Mouse (Mus musculus) kidney, postnatal 0 days (tissue): ENCODE results near the gene Med1. TPM values are rescaled to one million over a fixed set of nuclear protein-coding genes. Genes with fewer than 3 reads are reported as not detected.
A peak's percentile ranks its signal among the peaks of the same experiment; 100 is the strongest.

Source experiments
- ATAC-seq: fragments of 200-750 bp; cut with Nextera tagmentation; replicated peaks from 2 replicates; pipeline ENCODE4 v1.8.0; 2017; ENCODE audit warnings: low read depth, moderate number of reproducible peaks, moderate TSS enrichment, moderate library complexity; ENCODE audit not compliant: low FRiP score
- DNase-seq: peaks from one replicate; pipeline ENCODE4 v3.0.0-alpha.2; 2016; ENCODE audit warnings: low spot score
- H3K27ac ChIP-seq: fragments of 300-500 bp; sonication (generic); 2 replicates; pipeline ENCODE4 v1.5.1; 2014; ENCODE audit warnings: mild to moderate bottlenecking
- H3K27me3 ChIP-seq: fragments of 300-500 bp; sonication (generic); 2 replicates; pipeline ENCODE4 v1.6.1; 2014; ENCODE audit warnings: low read length, mixed read lengths; ENCODE audit not compliant: insufficient read depth
- H3K36me3 ChIP-seq: fragments of 300-500 bp; sonication (generic); 2 replicates; pipeline ENCODE4 v1.6.1; 2014; ENCODE audit warnings: low read length, mixed read lengths; ENCODE audit not compliant: insufficient read depth
- H3K4me1 ChIP-seq: fragments of 300-500 bp; sonication (generic); replicated peaks from 2 replicates; pipeline ENCODE4 v1.6.1; 2014; ENCODE audit warnings: antibody characterized with exemption, low read length, mixed read lengths; ENCODE audit not compliant: insufficient read depth
- H3K4me2 ChIP-seq: fragments of 300-500 bp; sonication (generic); 2 replicates; pipeline ENCODE4 v1.6.1; 2014; ENCODE audit warnings: mild to moderate bottlenecking, low read length, moderate library complexity, mixed read lengths
- H3K4me3 ChIP-seq: fragments of 300-500 bp; sonication (generic); replicated peaks from 2 replicates; pipeline ENCODE4 v1.5.1; 2014; ENCODE audit warnings: low read depth, low read length
- H3K9ac ChIP-seq: fragments of 300-500 bp; sonication (generic); 2 replicates; pipeline ENCODE4 v1.6.1; 2014; ENCODE audit warnings: low read depth, low read length
- H3K9me3 ChIP-seq: fragments of 300-500 bp; sonication (generic); replicated peaks from 2 replicates; pipeline ENCODE4 v1.6.1; 2016; ENCODE audit warnings: low read length, inconsistent platforms, mixed read lengths
- CTCF ChIP-seq: IDR thresholded peaks from 2 replicates; pipeline ENCODE4 v1.5.1; 2016; ENCODE audit warnings: antibody characterized with exemption, low read depth, mild to moderate bottlenecking, moderate library complexity
- WGBS: fragments of 180-500 bp; shearing (Covaris S2); extraction: QIAGEN DNeasy Blood & Tissue Kit; methylation state at CpG from one replicate; pipeline ENCODE4 v1.1.7; 2014; 5-methylcytosine and 5-hydroxymethylcytosine counted together
- polyA plus RNA-seq: library from polyadenylated mRNA; unstranded; fragments of >200 nt; fragmentation: Nextera tagmentation; extraction: Ambion mirVana; gene quantifications from 2 replicates; pipeline ENCODE4 v1.2.1, GENCODE M21; 2015

Med1 gene
- polyA plus RNA-seq, 1 experiment from 2014 or later = 47.0 TPM

DNA sequence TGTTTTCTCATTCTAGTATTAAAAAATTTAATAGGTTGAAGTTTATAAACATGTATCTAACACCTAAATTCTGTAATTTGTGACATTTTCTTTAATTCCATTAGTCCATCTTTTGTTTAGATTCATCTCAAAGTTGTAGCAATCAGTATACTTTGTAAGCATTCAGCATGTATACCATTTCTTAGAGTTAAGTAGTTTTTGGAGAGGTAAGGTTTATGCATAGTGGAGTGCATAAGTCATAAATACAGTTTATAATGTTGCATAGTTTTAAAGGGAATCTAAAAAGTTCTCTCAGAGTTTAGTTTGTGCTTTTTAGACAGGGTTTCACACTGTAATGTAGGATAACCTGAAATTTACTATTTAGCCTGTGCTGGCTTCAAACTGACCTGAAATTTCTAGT is 12.4 kb upstream of the Med1 start:
- Histone ChIP-seq H3K4me3 (no peak overlapping the region), H3K4me1 (0 out of 2 replicates have a peak, but pooled peaks cover 3% of the 10 kb centered on the region), H3K27ac (no peak overlapping the region), H3K9ac (no peak overlapping the region), H3K27me3 (no peaks in the 10 kb centered on the region), H3K36me3 (peaks cover 11% of the 10 kb centered on the region), H3K4me2 (peak overlapping the region; percentile 46), H3K9me3 (no peaks in the 10 kb centered on the region)
- no peak for TF ChIP-seq CTCF
- ATAC-seq (no peak), DNase-seq (no peak)

- no peak for TF ChIP-seq CTCF
- H3K9me3 ChIP-seq = no peaks in the 10 kb centered on the region
- H3K36me3 ChIP-seq = 0 out of 2 replicates have a peak, but pooled peaks cover 2% of the 10 kb centered on the region
- DNase-seq (peak; percentile 33), ATAC-seq (no peak)
- 0 out of 2 replicates have a peak, but pooled peaks cover 3% of the 10 kb centered on the region for H3K4me1 ChIP-seq
- peak overlapping the region; percentile 100 for H3K27ac ChIP-seq
- peak overlapping the region; percentile 100 for H3K9ac ChIP-seq
- H3K27me3 ChIP-seq = no peaks in the 10 kb centered on the region
- peak overlapping the region; percentile 82 for H3K4me3 ChIP-seq
- H3K4me2 ChIP-seq = peak overlapping the region; percentile 91
- WGBS = 1% methylated on average over 16 of the region's 16 CpGs
These were observed 10.9 kb upstream of the Med1 start for GRCm38 (mm10) chr11:98203931-98204421.

DNA sequence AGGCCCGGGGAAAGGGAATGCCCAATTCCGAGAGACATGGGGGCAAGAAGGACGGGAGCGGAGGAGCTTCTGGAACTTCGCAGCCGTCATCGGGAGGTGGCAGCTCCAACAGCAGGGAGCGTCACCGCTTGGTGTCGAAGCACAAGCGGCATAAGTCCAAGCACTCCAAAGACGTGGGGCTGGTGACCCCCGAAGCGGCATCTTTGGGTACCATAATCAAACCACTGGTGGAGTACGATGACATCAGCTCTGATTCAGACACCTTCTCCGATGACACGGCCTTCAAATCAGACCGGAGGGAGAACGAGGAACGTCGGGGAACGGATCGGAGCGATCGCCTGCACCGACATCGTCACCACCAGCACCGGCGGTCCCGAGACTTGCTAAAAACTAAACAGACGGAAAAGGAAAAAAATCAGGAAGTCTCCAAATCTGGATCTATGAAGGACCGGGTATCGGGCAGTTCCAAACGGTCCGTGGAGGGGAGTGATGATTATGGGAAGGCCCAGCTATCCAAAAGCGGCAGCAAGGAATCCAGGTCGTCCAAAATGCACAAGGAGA is 10.3 kb upstream of the Med1 start:
- Histone ChIP-seq H3K27me3 (no peaks in the 10 kb centered on the region), H3K4me2 (peak overlapping the region; percentile 91), H3K4me1 (0 out of 2 replicates have a peak, but pooled peaks cover 3% of the 10 kb centered on the region), H3K36me3 (no peaks in the 10 kb centered on the region), H3K27ac (peak overlapping the region; percentile 100), H3K4me3 (peak overlapping the region; percentile 82), H3K9ac (peak overlapping the region; percentile 100), H3K9me3 (no peaks in the 10 kb centered on the region)
- under 1% methylated on average over 37 of the region's 37 CpGs for WGBS
- DNase-seq (no peak), ATAC-seq (no peak; the same call in 1 of the 2 replicates)
- no peak for TF ChIP-seq CTCF

DNA sequence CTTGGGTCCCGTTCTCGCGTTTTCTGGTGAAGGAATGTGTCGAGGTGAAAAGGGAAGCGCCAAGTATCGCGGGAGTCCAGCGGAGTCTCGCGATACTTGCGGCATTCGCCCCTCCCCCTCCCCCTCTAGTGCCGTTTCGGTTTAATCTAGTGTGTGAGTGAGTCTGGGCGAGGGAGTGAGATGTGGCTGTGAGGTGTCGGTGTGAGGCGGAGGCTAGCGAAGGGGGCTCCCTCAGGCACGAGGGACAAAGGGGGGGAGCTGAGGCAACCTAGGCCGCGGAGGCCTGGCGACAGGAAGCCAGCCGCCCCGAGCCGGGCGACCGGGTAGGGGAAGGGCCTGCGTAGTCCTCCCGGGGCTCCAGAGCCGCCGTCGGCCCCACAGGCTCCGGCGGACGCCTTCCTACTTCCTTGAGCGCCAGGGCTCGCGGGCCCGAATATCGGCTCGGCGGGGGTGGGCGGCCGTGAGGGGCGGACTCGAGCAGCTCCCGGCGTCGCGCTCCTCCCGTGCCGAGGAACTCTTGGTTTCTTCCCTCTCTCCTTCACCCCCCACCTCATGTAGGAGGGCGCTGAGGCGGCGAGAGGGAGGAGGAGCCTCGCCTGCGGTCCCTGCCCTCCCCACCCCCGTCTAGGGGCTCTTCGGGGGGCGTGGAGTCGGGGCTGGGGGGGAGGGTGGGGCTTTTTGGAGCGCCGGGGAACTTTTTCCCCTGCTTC is 9.7 kb upstream of the Med1 start, which contains the start of gene Cdk12:
Cdk12 (plus strand) TSS at position 419 of the 710 bp plus-strand sequence.
- Histone ChIP-seq H3K9ac (peak within 1 kb of the TSS; percentile 100), H3K4me1 (0 out of 2 replicates have a peak, but pooled peaks cover 3% of the 10 kb centered on the region), H3K27ac (peak within 1 kb of the TSS; percentile 100), H3K4me2 (peak within 1 kb of the TSS; percentile 91), H3K9me3 (no peaks in the 10 kb centered on the region), H3K27me3 (no peaks in the 10 kb centered on the region), H3K36me3 (no peaks in the 10 kb centered on the region), H3K4me3 (peak within 1 kb of the TSS; percentile 82)
- WGBS = 1% methylated on average over 45 of the region's 63 CpGs
- peak; percentile 99 for DNase-seq
- ATAC-seq = peak; percentile 91
- TF ChIP-seq CTCF = no peak

- ATAC-seq (no peak), DNase-seq (peak; percentile 44)
- 2% methylated on average over 27 of the region's 27 CpGs for WGBS
- Histone ChIP-seq H3K27me3 (no peaks in the 10 kb centered on the region), H3K4me2 (peak overlapping the region; percentile 91), H3K27ac (peak overlapping the region; percentile 100), H3K9me3 (no peaks in the 10 kb centered on the region), H3K4me3 (peak overlapping the region; percentile 82), H3K4me1 (0 out of 2 replicates have a peak, but pooled peaks cover 3% of the 10 kb centered on the region), H3K9ac (peak overlapping the region; percentile 74), H3K36me3 (no peaks in the 10 kb centered on the region)
- no peak for TF ChIP-seq CTCF
These were observed 8.9 kb upstream of the Med1 start for GRCm38 (mm10) chr11:98201791-98202640.

DNA sequence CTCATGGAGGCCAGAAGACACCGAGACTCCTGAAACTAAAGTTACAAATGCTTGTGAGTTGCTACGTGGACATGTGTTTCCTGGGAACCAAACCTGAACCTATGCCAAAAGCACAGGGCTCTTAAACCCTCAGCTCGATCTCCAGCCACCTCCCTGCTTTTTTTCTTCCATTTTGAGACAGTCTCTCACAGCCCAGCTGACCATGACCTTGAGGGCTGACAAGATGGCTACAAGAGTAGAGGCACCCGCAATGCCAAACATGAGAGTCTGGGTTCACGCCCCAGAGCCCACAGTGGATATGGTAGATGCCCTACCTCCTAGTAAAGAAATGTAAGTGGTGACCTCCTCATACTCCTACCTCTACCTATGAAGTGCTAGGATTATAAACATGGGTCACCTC is 2.3 kb downstream of the Med1 start:
- WGBS = 82% methylated on average over 5 of the region's 5 CpGs
- DNase-seq (no peak), ATAC-seq (no peak)
- Histone ChIP-seq H3K4me1 (0 out of 2 replicates have a peak, but pooled peaks cover 7% of the 10 kb centered on the region), H3K4me2 (no peak overlapping the region), H3K27ac (no peak overlapping the region), H3K9ac (no peak overlapping the region), H3K27me3 (no peaks in the 10 kb centered on the region), H3K4me3 (no peak overlapping the region), H3K9me3 (no peaks in the 10 kb centered on the region), H3K36me3 (peaks cover 19% of the 10 kb centered on the region)
- TF ChIP-seq CTCF = no peak
